Mouse (Mus musculus) kidney, adult 9 months (tissue): Measurements from ENCODE around the gene Simc1.
"Not testable (repeated sequence)": the region's sequence is repeated elsewhere in the genome, so short reads cannot be mapped to it uniquely, and the experiment has no call there.

Source experiments
- DNase-seq: peaks from one replicate; pipeline ENCODE4 v3.0.0; 2022

Simc1 gene

GRCm38 (mm10) chr13:54503604-54504521, at the start of gene Simc1:
Gene Simc1, plus strand, starts transcription at chr13:54503779.
- DNase-seq, result peak; percentile 83

- peak; percentile 56 for DNase-seq
Measured at GRCm38 (mm10) chr13:54457062-54457461, 46.5 kb upstream of the Simc1 start.

GRCm38 (mm10) chr13:54459282-54459681, 44.3 kb upstream of the Simc1 start:
- no peak for DNase-seq

DNA sequence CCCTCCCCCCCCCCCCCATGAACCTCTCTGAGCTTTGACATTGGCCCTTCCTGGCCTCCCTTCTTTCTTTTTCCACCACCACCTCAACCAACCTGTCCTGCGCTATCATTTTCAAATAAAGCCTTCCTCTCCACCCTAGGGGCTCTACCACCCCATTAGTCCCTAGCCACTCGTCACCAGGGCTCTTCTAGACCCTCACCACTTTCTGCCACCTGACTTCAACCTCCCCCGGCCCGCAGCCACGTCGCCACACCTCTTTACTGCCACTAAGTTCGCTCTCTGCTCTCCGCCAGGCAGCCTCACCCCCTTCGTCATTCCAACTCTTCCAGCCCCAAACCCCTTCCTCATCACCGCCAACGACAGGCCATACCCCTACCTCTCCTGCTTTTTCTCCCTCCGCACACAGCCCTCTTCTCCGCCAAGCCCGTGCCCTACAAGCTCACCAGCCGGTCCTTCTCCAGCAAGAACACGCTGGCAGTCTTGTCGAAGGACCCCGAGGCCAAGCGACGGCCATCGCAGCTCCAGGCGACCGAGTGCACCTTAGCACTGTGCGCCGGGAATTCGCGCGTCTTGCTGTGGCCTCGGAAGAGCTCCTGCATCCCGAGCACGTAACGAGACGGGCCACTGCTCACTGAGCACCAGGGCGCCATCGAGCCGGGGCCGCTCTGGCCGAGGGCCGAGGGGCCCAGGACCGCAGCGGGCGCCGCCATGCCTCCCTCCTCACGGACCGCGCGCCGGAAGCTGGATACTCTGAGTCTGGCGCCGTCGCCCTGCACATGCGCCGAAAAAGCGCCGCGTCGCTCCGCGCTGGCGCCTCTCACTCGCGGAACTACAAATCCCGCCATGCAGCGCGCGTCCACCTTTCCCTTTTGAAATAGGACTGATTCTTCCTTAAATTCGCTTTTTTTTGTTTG, 35.2 kb upstream of the Simc1 start, which contains the start of gene Thoc3:
Gene Thoc3 (minus strand): TSS at position 752 of the 914 bp plus-strand sequence.
- DNase-seq, result peak; percentile 90

GRCm38 (mm10) chr13:54469012-54469354, 34.6 kb upstream of the Simc1 start:
- no peak for DNase-seq

- DNase-seq, result no peak
Measured at GRCm38 (mm10) chr13:54471967-54472366, 31.6 kb upstream of the Simc1 start.

- DNase-seq, result peak; percentile 27
Measured at GRCm38 (mm10) chr13:54474996-54475395, 28.6 kb upstream of the Simc1 start.

DNA sequence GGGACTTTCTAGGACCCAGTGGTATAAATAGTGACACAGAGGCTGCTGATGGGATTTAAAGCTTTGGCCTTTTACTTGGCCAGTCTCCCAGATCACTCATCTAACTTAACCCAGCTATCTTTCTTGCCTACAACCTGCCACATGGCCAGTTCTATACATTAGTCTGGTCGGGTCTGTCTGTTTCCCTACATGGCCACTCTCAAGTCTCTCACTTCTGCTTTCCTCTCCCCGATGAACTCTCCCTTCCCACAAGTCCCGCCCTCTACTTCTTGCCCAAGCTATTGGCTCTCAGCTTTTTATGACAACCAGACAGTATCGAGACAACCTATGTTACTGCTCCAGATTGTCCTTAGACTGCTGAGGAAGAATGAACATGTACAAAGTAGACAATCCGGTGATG, 27.9 kb upstream of the Simc1 start:
- DNase-seq, result no peak

GRCm38 (mm10) chr13:54479286-54479685, 24.3 kb upstream of the Simc1 start:
- DNase-seq, result no peak

DNA sequence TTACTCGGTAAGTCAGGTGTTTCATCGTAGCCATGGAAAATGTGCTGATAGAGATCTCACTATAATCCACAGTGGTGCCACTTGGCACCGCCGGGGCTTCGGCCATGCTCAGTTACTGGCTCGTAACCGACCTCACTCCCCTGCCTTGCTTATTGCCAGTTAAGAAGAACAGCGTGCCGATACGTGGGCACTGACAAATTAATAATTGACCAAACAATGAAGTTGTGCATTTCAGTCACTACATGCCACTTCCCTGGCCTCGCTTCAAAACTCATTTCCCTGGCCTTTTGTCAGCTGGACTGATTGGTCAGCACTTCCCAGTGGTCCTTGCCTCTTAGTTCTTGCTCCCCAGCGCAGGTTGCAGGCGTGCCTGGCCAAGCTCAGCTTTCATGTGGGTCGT, 22.1 kb upstream of the Simc1 start:
- peak; percentile 88 for DNase-seq

- DNase-seq, result no peak
Measured at GRCm38 (mm10) chr13:54490411-54490810, 13.2 kb upstream of the Simc1 start.

DNA sequence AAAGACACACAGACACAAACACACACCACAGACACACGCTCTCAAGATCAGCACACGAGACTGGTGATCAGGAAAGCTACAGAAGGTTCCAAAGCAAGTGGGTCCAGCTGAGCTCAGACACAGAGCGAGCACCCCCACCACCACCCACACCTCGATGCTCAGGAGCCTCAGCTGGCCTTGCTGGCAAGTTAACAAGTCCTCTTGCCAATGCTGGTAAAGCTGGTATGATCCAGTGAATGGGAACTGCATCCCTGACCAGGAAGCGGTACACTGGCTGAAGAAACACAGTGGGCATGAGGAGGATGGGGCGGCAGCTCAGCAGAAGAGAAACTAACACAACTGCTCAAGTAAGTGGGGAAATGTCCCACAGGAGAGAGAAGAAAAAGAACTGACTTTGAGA, 12.2 kb upstream of the Simc1 start:
- DNase-seq, result no peak

GRCm38 (mm10) chr13:54499551-54499950, 4.0 kb upstream of the Simc1 start:
- DNase-seq, result not testable (repeated sequence)

- DNase-seq, result no peak
Measured at GRCm38 (mm10) chr13:54501352-54501751, 2.2 kb upstream of the Simc1 start.

- DNase-seq, result peak; percentile 31
Measured at GRCm38 (mm10) chr13:54501957-54502690, 1.5 kb upstream of the Simc1 start.

DNA sequence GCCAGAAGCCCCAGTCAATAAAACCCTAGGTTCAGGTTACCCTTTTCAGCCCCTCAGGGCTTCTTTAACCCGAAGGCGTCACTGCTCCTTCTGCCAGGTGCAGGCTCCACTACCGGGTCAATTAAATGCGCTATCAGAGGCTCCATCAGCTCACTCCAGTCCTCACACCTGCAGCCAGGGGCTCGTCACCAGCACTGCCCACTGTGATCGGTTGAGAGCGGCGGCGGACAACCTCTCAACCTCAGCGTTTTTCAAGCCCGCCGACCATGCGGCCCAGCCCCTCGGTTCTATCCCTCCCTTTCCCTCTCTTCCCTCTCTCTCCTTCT, 338 bp upstream of the Simc1 start:
- no peak for DNase-seq

- peak; percentile 9 for DNase-seq
Measured at GRCm38 (mm10) chr13:54504611-54505260, 1.2 kb downstream of the Simc1 start.

DNA sequence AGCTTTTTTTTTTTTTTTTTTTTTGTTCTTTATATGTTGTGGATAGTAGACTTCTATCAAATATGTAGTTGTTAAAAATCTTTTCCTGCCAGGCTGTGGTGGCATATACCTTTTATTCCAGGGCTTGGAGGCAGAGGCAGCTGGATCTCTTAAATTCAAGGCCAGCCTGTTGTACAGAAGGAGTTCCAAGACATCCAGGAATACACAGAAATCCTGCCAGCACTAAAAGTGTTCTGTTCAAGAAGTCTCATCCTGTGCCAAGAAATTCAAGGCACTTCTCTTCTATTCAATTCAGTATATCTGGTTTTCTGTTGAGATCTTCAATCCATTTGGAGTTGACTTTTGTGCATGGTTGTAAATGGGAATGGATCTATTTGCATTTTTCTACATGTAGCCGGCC, 2.3 kb downstream of the Simc1 start:
- DNase-seq, result no peak

DNA sequence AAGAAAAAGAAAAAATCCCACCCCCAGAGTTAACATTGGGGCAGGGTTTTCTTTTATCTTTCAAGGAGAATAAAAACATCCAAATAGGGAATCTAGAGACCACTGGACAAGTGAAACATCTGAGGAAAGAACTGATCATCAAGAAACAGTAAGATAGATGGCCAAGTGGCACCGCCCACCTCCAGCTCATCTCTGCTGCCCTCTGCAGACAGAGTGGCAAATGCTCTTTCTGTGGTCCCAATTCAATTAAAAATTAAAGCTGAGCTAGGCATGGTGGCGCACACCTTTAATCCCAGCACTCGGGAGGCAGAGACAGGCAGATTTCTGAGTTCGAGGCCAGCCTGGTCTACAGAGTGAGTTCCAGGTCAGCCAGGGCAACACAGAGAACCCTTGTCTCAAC, 16.6 kb downstream of the Simc1 start:
- DNase-seq, result peak; percentile 36

GRCm38 (mm10) chr13:54521181-54521580, 17.6 kb downstream of the Simc1 start:
- no peak for DNase-seq

DNA sequence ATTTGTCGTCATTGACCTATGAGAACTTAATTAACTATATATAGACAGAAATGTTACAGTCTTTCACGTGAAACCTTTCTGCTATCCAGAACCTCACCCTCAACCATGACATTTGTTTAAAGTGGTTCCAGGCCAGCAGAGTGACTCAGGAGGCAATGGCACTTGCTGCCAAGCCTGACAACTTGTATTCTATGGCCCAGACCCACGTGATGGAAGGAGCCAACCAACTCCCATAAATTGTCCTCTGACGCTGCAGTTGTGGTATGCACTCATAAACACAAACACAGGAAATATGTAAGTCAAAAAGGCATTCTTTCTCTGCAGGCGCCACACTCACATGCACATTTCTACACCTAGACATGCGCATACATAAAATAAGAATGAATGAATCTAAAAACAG, 23.6 kb downstream of the Simc1 start:
- no peak for DNase-seq

- DNase-seq, result no peak
Measured at GRCm38 (mm10) chr13:54532134-54532533, 28.6 kb downstream of the Simc1 start.

- DNase-seq, result peak; percentile 66
Measured at GRCm38 (mm10) chr13:54548036-54548435, 44.5 kb downstream of the Simc1 start.
